Mouse (Mus musculus) gastrocnemius, postnatal 4 days (tissue): ENCODE measurements around the gene Nedd1. TPM values are rescaled to one million over a fixed set of nuclear protein-coding genes. Genes with fewer than 3 reads are reported as not detected.

ENCODE experiments used
- DNase-seq, 2 experiments: peaks; one replicate each; pipeline ENCODE4 v3.0.0; 2021 to 2022; ENCODE audit warnings: low spot score in 2 of 2, mixed read lengths in 2 of 2
- long read RNA-seq, 2 experiments: library from polyadenylated mRNA; stranded (forward); transcript quantifications; one replicate each; pipeline ENCODE4 v2.0.0; 2021
- total RNA-seq, 2 experiments: library from RNA; stranded (reverse); gene quantifications; 2 replicates each; pipeline ENCODE4 v1.2.3; 2021

Gene Nedd1
- 10 to 100 TPM; 19.9 to 20.1 TPM for total RNA-seq
- long read RNA-seq, experiment 1, transcript Nedd1-201 (15 exons, 3,534 nt): major isoform, 25 of 34 reads
- long read RNA-seq, experiment 1, partial matches to known transcripts: 7 of 34 reads
- long read RNA-seq, experiment 1, other reads (novel, unspliced or antisense): 2 of 34 reads
- long read RNA-seq, experiment 2, transcript Nedd1-201 (15 exons, 3,534 nt): major isoform, 30 of 34 reads
- long read RNA-seq, experiment 2, partial matches to known transcripts: 3 of 34 reads
- long read RNA-seq, experiment 2, other reads (novel, unspliced or antisense): 1 of 34 reads

GRCm38 (mm10) chr10:92721771-92722619 lies at the start of gene Nedd1:
Nedd1 (minus strand) TSS chr10:92722420.
- DNase-seq: peak; percentile 91 to 95

- no peak for DNase-seq
Measured at GRCm38 (mm10) chr10:92754359-92754758, 32.1 kb upstream of the Nedd1 start.

GRCm38 (mm10) chr10:92730339-92730738 lies 8.1 kb upstream of the Nedd1 start:
- no peak for DNase-seq

GRCm38 (mm10) chr10:92728723-92729122 lies 6.5 kb upstream of the Nedd1 start:
- no peak for DNase-seq

GRCm38 (mm10) chr10:92722620-92722988 lies 384 bp upstream of the Nedd1 start:
- DNase-seq: no peak

GRCm38 (mm10) chr10:92699032-92699431 lies 23.2 kb downstream of the Nedd1 start:
- no peak for DNase-seq

- no peak for DNase-seq
Measured at GRCm38 (mm10) chr10:92675056-92675455, 47.2 kb downstream of the Nedd1 start.

GRCm38 (mm10) chr10:92671906-92672305 lies 50.3 kb downstream of the Nedd1 start:
- DNase-seq: no peak

GRCm38 (mm10) chr10:92665287-92665686 lies 56.9 kb downstream of the Nedd1 start:
- no peak for DNase-seq

GRCm38 (mm10) chr10:92653266-92653665 lies 69.0 kb downstream of the Nedd1 start:
- DNase-seq: no peak

- DNase-seq: no peak
Measured at GRCm38 (mm10) chr10:92652399-92652920, 69.8 kb downstream of the Nedd1 start.

- DNase-seq: no peak
Measured at GRCm38 (mm10) chr10:92651266-92651665, 71.0 kb downstream of the Nedd1 start.

- DNase-seq: no peak
Measured at GRCm38 (mm10) chr10:92649096-92649495, 73.1 kb downstream of the Nedd1 start.

- DNase-seq: no peak
Measured at GRCm38 (mm10) chr10:92647691-92648090, 74.5 kb downstream of the Nedd1 start.

GRCm38 (mm10) chr10:92643995-92644394 lies 78.2 kb downstream of the Nedd1 start:
- no peak for DNase-seq

- no peak for DNase-seq
Measured at GRCm38 (mm10) chr10:92641032-92641431, 81.2 kb downstream of the Nedd1 start.
